Mouse (Mus musculus) MEL (cell line): ENCODE measurements at regions not wholly inside any gene's neighbourhood (a gene's known extent, or its start where the extent isn't known, plus 50 kb on each side); places are given as distances from the start of the nearest gene placed in this dataset.

Experiments used
- DNase-seq: peaks from one replicate; pipeline ENCODE4 v3.0.0; 2011; ENCODE audit warnings: low read depth, low spot score
- H3K27ac ChIP-seq: 2 replicates; pipeline ENCODE4 v1.5.1; 2012; ENCODE audit warnings: low read depth, mild to moderate bottlenecking, control low read depth, low read length, moderate library complexity; ENCODE audit not compliant: control insufficient read depth
- H3K27me3 ChIP-seq, 2 experiments: fragments of 150-350 bp in 1 of 2; sonication (generic) in 1 of 2; 2 replicates each; pipeline ENCODE4 v1.6.1; 2012; ENCODE audit warnings: low read length in 2 of 2, mild to moderate bottlenecking in 2 of 2, improper control_type of control experiment in 1 of 2, moderate library complexity in 1 of 2; ENCODE audit not compliant: insufficient read depth in 2 of 2, control insufficient read depth in 1 of 2
- H3K36me3 ChIP-seq, 2 experiments: 2 replicates each; pipeline ENCODE4 v1.6.1; 2012 to 2014; ENCODE audit warnings: low read length in 2 of 2, improper control_type of control experiment in 1 of 2, inconsistent platforms in 1 of 2, mild to moderate bottlenecking in 1 of 2; ENCODE audit not compliant: insufficient read depth in 2 of 2, control insufficient read depth in 1 of 2
- H3K4me1 ChIP-seq, 2 experiments: fragments of 150-350 bp in 1 of 2; sonication (generic) in 1 of 2; 2 replicates each; pipeline ENCODE4 v1.6.1; 2012; ENCODE audit warnings: low read length in 2 of 2, improper control_type of control experiment in 1 of 2, mild to moderate bottlenecking in 1 of 2; ENCODE audit not compliant: insufficient read depth in 2 of 2, control insufficient read depth in 1 of 2
- H3K4me3 ChIP-seq, 2 experiments: fragments of 150-350 bp in 1 of 2; sonication (generic) in 1 of 2; 2 replicates each; pipeline ENCODE4 v1.5.1; 2012; ENCODE audit warnings: low read depth in 2 of 2, low read length in 2 of 2, mild to moderate bottlenecking in 2 of 2, moderate library complexity in 2 of 2, control low read depth in 1 of 2, improper control_type of control experiment in 1 of 2; ENCODE audit not compliant: control insufficient read depth in 1 of 2, insufficient read depth in 1 of 2
- H3K79me2 ChIP-seq: 2 replicates; pipeline ENCODE4 v1.6.1; 2012; ENCODE audit warnings: mild to moderate bottlenecking, low read length, moderate library complexity; ENCODE audit not compliant: control insufficient read depth, poor library complexity, insufficient read depth
- H3K9ac ChIP-seq: 2 replicates; pipeline ENCODE4 v1.6.1; 2012; ENCODE audit warnings: low read depth, mild to moderate bottlenecking, control low read depth, low read length, moderate library complexity; ENCODE audit not compliant: control insufficient read depth, poor library complexity, severe bottlenecking
- H3K9me3 ChIP-seq: fragments of 150-350 bp; sonication (generic); replicated peaks from 2 replicates; pipeline ENCODE4 v1.6.1; 2012; ENCODE audit warnings: mild to moderate bottlenecking, low read length, improper control_type of control experiment, moderate library complexity; ENCODE audit not compliant: insufficient read depth
- CHD2 ChIP-seq: IDR thresholded peaks from 2 replicates; pipeline ENCODE4 v1.6.1; 2011; ENCODE audit warnings: low read length, improper control_type of control experiment
- CTCF ChIP-seq, 3 experiments: IDR thresholded peaks in 2 of 3; conservative IDR thresholded peaks in 1 of 3; 2 replicates each; pipeline ENCODE4 v1.5.1; 2011 to 2012; ENCODE audit warnings: low read length in 3 of 3, low read depth in 2 of 3, mild to moderate bottlenecking in 2 of 3, improper control_type of control experiment in 1 of 3, inconsistent platforms in 1 of 3, mixed read lengths in 1 of 3, moderate library complexity in 1 of 3; ENCODE audit not compliant: control insufficient read depth in 1 of 3, insufficient read depth in 1 of 3, poor library complexity in 1 of 3, severe bottlenecking in 1 of 3
- ELF1 ChIP-seq: IDR thresholded peaks from 2 replicates; pipeline ENCODE4 v1.6.1; 2014; ENCODE audit warnings: low read depth, mild to moderate bottlenecking, inconsistent platforms, low read length, improper control_type of control experiment, moderate library complexity
- EP300 ChIP-seq, 2 experiments: IDR thresholded peaks; 2 replicates each; pipeline ENCODE4 v1.6.1; 2011; ENCODE audit warnings: improper control_type of control experiment in 2 of 2, low read length in 2 of 2, low read depth in 1 of 2, mild to moderate bottlenecking in 1 of 2
- JUND ChIP-seq: IDR thresholded peaks from 2 replicates; pipeline ENCODE4 v1.6.1; 2011; ENCODE audit warnings: low read depth, mild to moderate bottlenecking, improper control_type of control experiment, low read length
- KAT2A ChIP-seq: conservative IDR thresholded peaks from 2 replicates; pipeline ENCODE4 v1.6.1; 2012; ENCODE audit warnings: low read depth, low read length, improper control_type of control experiment, inconsistent platforms
- MAZ ChIP-seq: IDR thresholded peaks from 2 replicates; pipeline ENCODE4 v1.6.1; 2012; ENCODE audit warnings: low read depth, mild to moderate bottlenecking, inconsistent platforms, low read length, improper control_type of control experiment
- MXI1 ChIP-seq: IDR thresholded peaks from 2 replicates; pipeline ENCODE4 v1.6.1; 2011; ENCODE audit warnings: mild to moderate bottlenecking, low read depth, low read length, improper control_type of control experiment
- RAD21 ChIP-seq: IDR thresholded peaks from 2 replicates; pipeline ENCODE4 v1.6.1; 2011; ENCODE audit warnings: mild to moderate bottlenecking, low read depth, low read length, improper control_type of control experiment
- RCOR1 ChIP-seq: IDR thresholded peaks from 2 replicates; pipeline ENCODE4 v1.6.1; 2012; ENCODE audit warnings: low read depth, mild to moderate bottlenecking, inconsistent platforms, low read length, improper control_type of control experiment
- TAL1 ChIP-seq: IDR thresholded peaks from 2 replicates; pipeline ENCODE4 v1.6.1; 2012; ENCODE audit warnings: mild to moderate bottlenecking, inconsistent platforms, low read length, moderate library complexity, mixed read lengths
- TBP ChIP-seq: IDR thresholded peaks from 2 replicates; pipeline ENCODE4 v1.8.0; 2011; ENCODE audit warnings: low read depth, low read length, improper control_type of control experiment
- TCF12 ChIP-seq: IDR thresholded peaks from 2 replicates; pipeline ENCODE4 v1.6.1; 2014; ENCODE audit warnings: low read depth, mild to moderate bottlenecking, inconsistent platforms, low read length, improper control_type of control experiment, moderate library complexity
- USF1 ChIP-seq: IDR thresholded peaks from 2 replicates; pipeline ENCODE4 v1.6.1; 2014; ENCODE audit warnings: low read depth, mild to moderate bottlenecking, inconsistent platforms, low read length, improper control_type of control experiment, moderate library complexity
- ZKSCAN1 ChIP-seq: IDR thresholded peaks from 2 replicates; pipeline ENCODE4 v1.6.1; 2012; ENCODE audit warnings: low read depth, mild to moderate bottlenecking, inconsistent platforms, low read length, improper control_type of control experiment, moderate library complexity

DNA sequence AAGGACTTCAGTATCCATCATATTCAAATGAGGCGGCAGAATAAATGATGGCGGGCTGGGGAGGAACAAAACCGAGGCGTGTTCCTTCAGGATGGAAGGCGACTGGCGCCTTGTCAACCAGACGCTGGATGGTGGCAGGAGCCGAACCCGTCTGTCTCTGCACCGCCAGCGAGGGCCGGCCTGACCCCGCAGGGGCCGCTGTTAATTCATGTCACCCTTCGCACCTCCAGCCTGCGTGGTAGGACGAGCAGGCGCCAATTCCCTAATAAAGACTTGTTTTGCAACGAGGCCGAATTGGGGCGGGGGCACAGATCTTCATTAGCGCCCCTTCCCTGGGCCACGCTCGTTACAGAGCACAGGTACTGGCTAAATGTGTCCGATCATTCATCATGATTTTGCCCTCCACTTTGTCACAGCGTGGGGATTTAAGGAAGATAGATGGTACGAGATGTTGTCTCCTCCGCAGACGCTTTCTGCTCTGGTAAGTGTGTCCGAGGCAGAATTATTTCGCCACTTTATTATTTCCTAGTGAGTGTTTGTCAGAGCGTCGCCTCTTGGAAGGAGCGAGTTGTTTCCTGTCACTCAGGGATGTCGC lies 78.7 kb upstream of the Mvb12b start:
- no peaks in the 10 kb centered on the region for H3K9me3 ChIP-seq
- no peak overlapping the region for H3K27ac ChIP-seq
- no peak overlapping the region for H3K4me3 ChIP-seq
- H3K36me3 ChIP-seq = no peaks in the 10 kb centered on the region
- H3K79me2 ChIP-seq = no peaks in the 10 kb centered on the region
- no peaks in the 10 kb centered on the region for H3K4me1 ChIP-seq
- TF ChIP-seq USF1 (no peak), MXI1 (no peak)
- no peak overlapping the region for H3K9ac ChIP-seq
- no peak for DNase-seq
- peaks cover 0 to 2% of the 10 kb centered on the region in 2 experiments; a peak in 2 of 4 replicates for H3K27me3 ChIP-seq

DNA sequence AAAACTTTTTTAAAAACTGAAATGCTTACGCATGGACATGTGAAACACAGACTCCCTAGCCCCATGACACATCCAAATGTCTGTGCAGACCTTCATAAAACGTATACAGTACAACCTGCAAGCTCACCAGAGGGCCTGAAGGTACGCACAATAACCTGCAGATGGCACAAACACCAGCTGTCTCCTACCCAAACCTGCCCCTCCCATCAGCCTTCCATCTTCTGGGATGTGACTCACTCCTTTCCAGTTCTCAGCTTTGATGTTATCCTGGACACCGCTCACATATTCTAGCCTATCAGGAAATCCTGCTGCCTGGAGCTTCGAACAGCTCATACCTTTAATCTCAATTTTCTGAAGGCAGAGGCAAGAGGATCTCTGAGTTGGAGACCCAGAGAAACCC lies 76.3 kb upstream of the Mvb12b start:
- Histone ChIP-seq H3K27ac (no peak overlapping the region), H3K4me1 (no peaks in the 10 kb centered on the region), H3K36me3 (no peaks in the 10 kb centered on the region), H3K27me3 (peaks cover 2% of the 10 kb centered on the region in 2 experiments; a peak in 3 of 4 replicates), H3K4me3 (no peak overlapping the region), H3K79me2 (no peaks in the 10 kb centered on the region), H3K9ac (no peak overlapping the region), H3K9me3 (no peaks in the 10 kb centered on the region)
- DNase-seq = no peak
- TF ChIP-seq TBP (no peak), CTCF (IDR thresholded peaks at IDR 0.05 in 2 of 3, conservative IDR thresholded peaks at IDR 0.05 in 1 of 3; ENCODE audit: control insufficient read depth in 1 of 3, insufficient read depth in 1 of 3, low read depth in 2 of 3, low read length in 3 of 3, poor library complexity in 1 of 3, severe bottlenecking in 1 of 3) (peak in 1 of 3 experiments; percentile 5; a peak in 1 of 6 replicates)

DNA sequence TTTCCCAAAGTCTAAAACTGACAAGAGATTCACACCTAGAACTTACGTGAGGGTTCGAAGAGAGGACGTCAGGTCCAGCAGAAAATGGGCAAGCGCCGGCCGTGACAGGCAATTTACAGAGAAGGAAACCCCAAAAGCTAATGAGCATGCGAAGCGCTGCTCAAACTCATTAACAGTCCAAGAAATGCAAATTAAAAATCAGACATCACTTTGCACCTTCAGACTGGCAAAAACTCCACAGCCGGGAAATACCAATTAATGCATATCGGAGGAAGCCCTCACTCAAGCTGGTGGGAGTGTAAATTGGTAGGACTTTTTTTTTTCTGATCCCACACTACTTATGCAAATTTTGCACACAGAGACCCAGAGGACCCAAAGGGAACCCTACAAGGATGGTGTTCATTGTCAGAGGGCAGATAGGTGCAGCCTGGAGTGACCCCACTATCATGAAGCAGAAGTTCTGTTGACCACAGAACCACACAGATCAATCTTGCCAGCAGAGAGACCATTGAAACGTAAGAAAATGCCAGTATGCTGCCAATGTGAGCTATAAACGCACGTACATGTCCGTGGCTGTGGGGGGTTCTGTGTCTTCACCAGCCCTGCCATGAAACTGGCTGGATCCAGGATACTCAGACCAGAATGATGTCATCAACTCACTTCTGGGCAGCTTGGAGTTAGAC lies 74.8 kb upstream of the Mvb12b start:
- Histone ChIP-seq H3K4me1 (no peaks in the 10 kb centered on the region), H3K9ac (no peak overlapping the region), H3K9me3 (no peaks in the 10 kb centered on the region), H3K36me3 (no peaks in the 10 kb centered on the region), H3K27ac (no peak overlapping the region), H3K79me2 (no peaks in the 10 kb centered on the region), H3K27me3 (peaks cover 2% of the 10 kb centered on the region in 2 experiments; a peak in 3 of 4 replicates), H3K4me3 (no peak overlapping the region)
- no peak for DNase-seq
- TF ChIP-seq EP300 (IDR thresholded peaks at IDR 0.05; ENCODE audit: low read depth in 1 of 2, low read length in 2 of 2) (no peak), ZKSCAN1 (no peak)

DNA sequence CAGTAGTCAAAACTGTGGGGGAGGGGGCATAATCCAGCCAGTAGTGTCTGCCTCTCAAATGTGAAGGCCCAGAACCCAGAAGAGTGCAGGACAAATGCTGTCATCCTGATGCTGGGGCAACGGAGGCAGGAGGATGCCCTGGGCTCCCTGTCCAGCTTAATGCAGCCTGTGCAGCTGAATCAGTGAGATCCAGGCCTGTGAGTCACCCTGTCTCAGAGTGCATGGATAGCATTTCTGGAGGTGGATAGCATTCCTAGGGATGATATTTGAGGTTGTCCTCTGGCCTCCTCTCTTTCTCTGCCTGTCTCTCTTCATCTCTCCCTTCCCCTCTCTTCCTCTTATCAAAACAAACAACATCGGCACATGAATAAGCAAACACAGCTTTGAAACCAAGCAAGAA lies 73.8 kb upstream of the Mvb12b start:
- no peak for DNase-seq
- Histone ChIP-seq H3K4me3 (no peak overlapping the region), H3K27me3 (peaks cover 2% of the 10 kb centered on the region in 2 experiments; a peak in 3 of 4 replicates), H3K4me1 (no peaks in the 10 kb centered on the region), H3K79me2 (no peaks in the 10 kb centered on the region), H3K9ac (no peak overlapping the region), H3K36me3 (no peaks in the 10 kb centered on the region), H3K9me3 (no peaks in the 10 kb centered on the region), H3K27ac (no peak overlapping the region)
- no peak for TF ChIP-seq MAZ
- no peak for TF ChIP-seq RAD21
- no peak for TF ChIP-seq ZKSCAN1
- TF ChIP-seq JUND = no peak
- no peak for TF ChIP-seq CTCF (IDR thresholded peaks at IDR 0.05 in 2 of 3, conservative IDR thresholded peaks at IDR 0.05 in 1 of 3; ENCODE audit: control insufficient read depth in 1 of 3, insufficient read depth in 1 of 3, low read depth in 2 of 3, low read length in 3 of 3, poor library complexity in 1 of 3, severe bottlenecking in 1 of 3)
- TF ChIP-seq TAL1 = no peak
- no peak for TF ChIP-seq RCOR1
- no peak for TF ChIP-seq TCF12
- TF ChIP-seq CHD2 = no peak
- no peak for TF ChIP-seq KAT2A
- TF ChIP-seq EP300 (IDR thresholded peaks at IDR 0.05; ENCODE audit: low read depth in 1 of 2, low read length in 2 of 2) = no peak
- no peak for TF ChIP-seq ELF1
